Mouse (Mus musculus) thymus, postnatal 25 days (tissue): ENCODE results near the gene Pcbp2.

Experiments used
- DNase-seq: peaks from one replicate; pipeline ENCODE4 v3.0.0; 2022

The Pcbp2 gene

GRCm38 (mm10) chr15:102508336-102508735 lies 38.0 kb downstream of the Pcbp2 start:
- DNase-seq: no peak

GRCm38 (mm10) chr15:102510110-102510509 lies 39.8 kb downstream of the Pcbp2 start:
- no peak for DNase-seq

GRCm38 (mm10) chr15:102510590-102511284 lies 40.4 kb downstream of the Pcbp2 start:
- DNase-seq: peak; percentile 75

GRCm38 (mm10) chr15:102511285-102511833 lies 41.0 kb downstream of the Pcbp2 start:
- DNase-seq: no peak

GRCm38 (mm10) chr15:102512010-102512409 lies 41.7 kb downstream of the Pcbp2 start:
- no peak for DNase-seq

- DNase-seq: no peak
These were observed 42.1 kb downstream of the Pcbp2 start for GRCm38 (mm10) chr15:102512471-102512870.

- DNase-seq: no peak
These were observed 42.7 kb downstream of the Pcbp2 start for GRCm38 (mm10) chr15:102513004-102513403.

GRCm38 (mm10) chr15:102515261-102515660 lies 44.9 kb downstream of the Pcbp2 start:
- DNase-seq: no peak

GRCm38 (mm10) chr15:102515791-102516190 lies 45.5 kb downstream of the Pcbp2 start:
- DNase-seq: no peak

- no peak for DNase-seq
These were observed 46.0 kb downstream of the Pcbp2 start for GRCm38 (mm10) chr15:102516293-102516692.

GRCm38 (mm10) chr15:102516728-102517404 lies 46.5 kb downstream of the Pcbp2 start, which contains the start of gene Map3k12:
Gene Map3k12, minus strand, starts transcription at chr15:102517064.
- DNase-seq: peak; percentile 77

- DNase-seq: no peak
These were observed 47.3 kb downstream of the Pcbp2 start for GRCm38 (mm10) chr15:102517631-102517975.

GRCm38 (mm10) chr15:102517976-102518858 lies 47.9 kb downstream of the Pcbp2 start, which contains the start of gene Tarbp2:
Gene Tarbp2, plus strand, starts transcription at chr15:102518192.
- DNase-seq: peak; percentile 99

- DNase-seq: no peak
These were observed 48.5 kb downstream of the Pcbp2 start for GRCm38 (mm10) chr15:102518859-102519201.

- DNase-seq: no peak
These were observed 49.1 kb downstream of the Pcbp2 start for GRCm38 (mm10) chr15:102519211-102520141.

- no peak for DNase-seq
These were observed 50.1 kb downstream of the Pcbp2 start for GRCm38 (mm10) chr15:102520416-102520815.

- DNase-seq: no peak
These were observed 51.1 kb downstream of the Pcbp2 start for GRCm38 (mm10) chr15:102521480-102521879.

GRCm38 (mm10) chr15:102524892-102525485 lies 54.6 kb downstream of the Pcbp2 start, which contains the start of gene Npff:
Gene Npff, minus strand, starts transcription at chr15:102524942.
- DNase-seq: peak; percentile 73

- DNase-seq: peak; percentile 36
These were observed 56.0 kb downstream of the Pcbp2 start for GRCm38 (mm10) chr15:102526111-102527002.

- DNase-seq: peak; percentile 28
These were observed 57.6 kb downstream of the Pcbp2 start for GRCm38 (mm10) chr15:102527936-102528335.
